Mouse (Mus musculus) CH12.LX (cell line): Measurements from ENCODE around the gene Gm49380. TPM values are rescaled to one million over a fixed set of nuclear protein-coding genes. Genes with fewer than 3 reads are reported as not detected.

Experiments
- DNase-seq: peaks from one replicate; pipeline ENCODE4 v3.0.0-alpha.2; 2013; ENCODE audit errors: extremely low read depth
- H3K27ac ChIP-seq: 2 replicates; pipeline ENCODE4 v1.5.1; 2012; ENCODE audit warnings: low read depth, mild to moderate bottlenecking, control low read depth, moderate library complexity; ENCODE audit not compliant: insufficient read depth
- H3K27me3 ChIP-seq: replicated peaks from 2 replicates; pipeline ENCODE3; 2012; ENCODE audit warnings: inconsistent platforms
- H3K36me3 ChIP-seq, 2 experiments: replicated peaks in 1 of 2; 2 replicates each; pipeline versions ENCODE3 to v1.6.1; 2012; ENCODE audit warnings: inconsistent platforms in 1 of 2, low read length in 1 of 2, mild to moderate bottlenecking in 1 of 2, mixed read lengths in 1 of 2, moderate library complexity in 1 of 2; ENCODE audit not compliant: control insufficient read depth in 1 of 2, insufficient read depth in 1 of 2
- H3K4me1 ChIP-seq, 2 experiments: 2 replicates each; pipeline ENCODE4 v1.6.1; 2012; ENCODE audit warnings: inconsistent platforms in 1 of 2, moderate library complexity in 1 of 2; ENCODE audit not compliant: insufficient read depth in 2 of 2, control insufficient read depth in 1 of 2
- H3K4me2 ChIP-seq: 2 replicates; pipeline ENCODE4 v1.6.1; 2012; ENCODE audit warnings: low read depth, mild to moderate bottlenecking, control low read depth; ENCODE audit not compliant: poor library complexity, insufficient read depth, severe bottlenecking
- H3K4me3 ChIP-seq, 3 experiments: fragments of 150-350 bp in 1 of 3; sonication (generic) in 1 of 3; replicated peaks in 1 of 3; 2 replicates each; pipeline versions ENCODE3 to v1.5.1; 2011 to 2012; ENCODE audit warnings: low read depth in 2 of 3, low read length in 2 of 3, mild to moderate bottlenecking in 2 of 3, moderate library complexity in 2 of 3, control low read depth in 1 of 3, improper control_type of control experiment in 1 of 3, inconsistent platforms in 1 of 3, mixed read lengths in 1 of 3; ENCODE audit not compliant: poor library complexity in 1 of 3
- H3K79me2 ChIP-seq: replicated peaks from 2 replicates; pipeline ENCODE4 v1.6.1; 2012; ENCODE audit warnings: mild to moderate bottlenecking, moderate library complexity; ENCODE audit not compliant: control insufficient read depth, poor library complexity, insufficient read depth, severe bottlenecking; ENCODE audit errors: extremely low read depth
- H3K9ac ChIP-seq: 2 replicates; pipeline ENCODE4 v1.6.1; 2012; ENCODE audit warnings: low read depth, mild to moderate bottlenecking, control low read depth, moderate library complexity; ENCODE audit not compliant: insufficient read depth
- H3K9me3 ChIP-seq: replicated peaks from 2 replicates; pipeline ENCODE3; 2012; ENCODE audit warnings: low read length, inconsistent platforms, mixed read lengths
- BHLHE40 ChIP-seq: IDR thresholded peaks from 2 replicates; pipeline ENCODE4 v1.6.1; 2011; ENCODE audit warnings: mild to moderate bottlenecking, low read depth, low read length, improper control_type of control experiment
- CHD1 ChIP-seq: IDR thresholded peaks from 2 replicates; pipeline ENCODE4 v1.6.1; 2012; ENCODE audit warnings: low read depth, low read length, improper control_type of control experiment, inconsistent platforms
- CHD2 ChIP-seq: IDR thresholded peaks from 2 replicates; pipeline ENCODE4 v1.6.1; 2011; ENCODE audit warnings: low read length, improper control_type of control experiment
- CTCF ChIP-seq, 2 experiments: IDR thresholded peaks in 1 of 2; conservative IDR thresholded peaks in 1 of 2; 2 replicates each; pipeline ENCODE4 v1.5.1; 2011 to 2012; ENCODE audit warnings: low read depth in 2 of 2, low read length in 2 of 2, improper control_type of control experiment in 1 of 2, inconsistent platforms in 1 of 2, mild to moderate bottlenecking in 1 of 2, moderate library complexity in 1 of 2
- E2F4 ChIP-seq: IDR thresholded peaks from 2 replicates; pipeline ENCODE4 v1.6.1; 2011; ENCODE audit warnings: low read depth, low read length, improper control_type of control experiment; ENCODE audit not compliant: insufficient replicate concordance
- ELF1 ChIP-seq: IDR thresholded peaks from 2 replicates; pipeline ENCODE4 v1.6.1; 2014; ENCODE audit warnings: low read depth, mild to moderate bottlenecking, inconsistent platforms, low read length, improper control_type of control experiment
- GABPA ChIP-seq: IDR thresholded peaks from 2 replicates; pipeline ENCODE4 v1.6.1; 2012; ENCODE audit warnings: low read depth, low read length, improper control_type of control experiment, inconsistent platforms; ENCODE audit not compliant: insufficient replicate concordance
- JUN ChIP-seq: IDR thresholded peaks from 2 replicates; pipeline ENCODE4 v1.6.1; 2011; ENCODE audit warnings: low read depth, mild to moderate bottlenecking, low read length, improper control_type of control experiment, moderate library complexity; ENCODE audit not compliant: insufficient read depth
- JUND ChIP-seq: conservative IDR thresholded peaks from 2 replicates; pipeline ENCODE4 v1.6.1; 2011; ENCODE audit warnings: low read depth, low read length, improper control_type of control experiment
- KAT2A ChIP-seq: IDR thresholded peaks from 2 replicates; pipeline ENCODE4 v1.6.1; 2012; ENCODE audit warnings: low read length, improper control_type of control experiment, inconsistent platforms; ENCODE audit not compliant: insufficient replicate concordance
- MAFK ChIP-seq: IDR thresholded peaks from 2 replicates; pipeline ENCODE4 v1.6.1; 2011; ENCODE audit warnings: low read length, improper control_type of control experiment; ENCODE audit not compliant: insufficient replicate concordance
- MAZ ChIP-seq: IDR thresholded peaks from 2 replicates; pipeline ENCODE4 v1.6.1; 2012; ENCODE audit warnings: low read depth, mild to moderate bottlenecking, inconsistent platforms, low read length, improper control_type of control experiment, moderate library complexity
- MYC ChIP-seq: IDR thresholded peaks from 2 replicates; pipeline ENCODE4 v1.6.1; 2011; ENCODE audit warnings: low read depth, mild to moderate bottlenecking, improper control_type of control experiment, low read length
- NELFE ChIP-seq: IDR thresholded peaks from 2 replicates; pipeline ENCODE4 v1.6.1; 2011; ENCODE audit warnings: low read depth, low read length, improper control_type of control experiment
- POLR2AphosphoS2 ChIP-seq: IDR thresholded peaks from 2 replicates; pipeline ENCODE4 v1.6.1; 2011; ENCODE audit warnings: low read depth, low read length, improper control_type of control experiment
- RAD21 ChIP-seq: IDR thresholded peaks from 2 replicates; pipeline ENCODE4 v1.6.1; 2011; ENCODE audit warnings: low read depth, mild to moderate bottlenecking, low read length, improper control_type of control experiment, moderate library complexity
- SIN3A ChIP-seq: IDR thresholded peaks from 2 replicates; pipeline ENCODE4 v1.6.1; 2012; ENCODE audit warnings: low read length, improper control_type of control experiment, inconsistent platforms
- SMC3 ChIP-seq: IDR thresholded peaks from 2 replicates; pipeline ENCODE4 v1.6.1; 2011; ENCODE audit warnings: low read depth, low read length, improper control_type of control experiment
- TCF12 ChIP-seq: IDR thresholded peaks from 2 replicates; pipeline ENCODE4 v1.6.1; 2014; ENCODE audit warnings: low read depth, mild to moderate bottlenecking, inconsistent platforms, low read length, improper control_type of control experiment
- UBTF ChIP-seq: IDR thresholded peaks from 2 replicates; pipeline ENCODE4 v1.6.1; 2012; ENCODE audit warnings: low read depth, mild to moderate bottlenecking, inconsistent platforms, low read length, improper control_type of control experiment, moderate library complexity
- USF2 ChIP-seq: conservative IDR thresholded peaks from 2 replicates; pipeline ENCODE4 v1.6.1; 2011; ENCODE audit warnings: low read depth, low read length, improper control_type of control experiment
- ZC3H11A ChIP-seq: IDR thresholded peaks from 2 replicates; pipeline ENCODE4 v1.6.1; 2012; ENCODE audit warnings: low read depth, mild to moderate bottlenecking, inconsistent platforms, low read length, improper control_type of control experiment
- ZKSCAN1 ChIP-seq: IDR thresholded peaks from 2 replicates; pipeline ENCODE4 v1.6.1; 2012; ENCODE audit warnings: low read depth, inconsistent platforms, low read length, improper control_type of control experiment, borderline replicate concordance
- ZMIZ1 ChIP-seq: IDR thresholded peaks from 2 replicates; pipeline ENCODE4 v1.6.1; 2012; ENCODE audit warnings: low read depth, mild to moderate bottlenecking, inconsistent platforms, low read length, improper control_type of control experiment
- ZNF384 ChIP-seq: IDR thresholded peaks from 2 replicates; pipeline ENCODE4 v1.6.1; 2012; ENCODE audit warnings: low read depth, low read length, improper control_type of control experiment, inconsistent platforms
- dilution Hi-C: fragments of 300-500 bp; cut with MboI; formaldehyde crosslinking; loops from 2 replicates; pipeline ENCODE4 v1.14.3; 2020; ENCODE audit warnings: low sequenced_read_pairs; ENCODE audit not compliant: extremely low pct_unique_long_range_greater_than_20kb, extremely low pct_ligation_motif_present
- in situ Hi-C: fragments of 300-500 bp; cut with MboI; formaldehyde crosslinking; loops from 3 replicates; pipeline ENCODE4 v1.14.3; 2019; ENCODE audit warnings: low sequenced_read_pairs, low pct_ligation_motif_present, low pct_unique_long_range_greater_than_20kb, mixed read lengths
- polyA plus RNA-seq: library from polyadenylated mRNA; unstranded; fragments of >175 nt; gene quantifications from 2 replicates; pipeline ENCODE4 v1.2.1, GENCODE M21; 2012; ENCODE audit warnings: low read depth; ENCODE audit not compliant: insufficient read length
- total RNA-seq, 2 experiments: library from RNA; depleted of rRNA; stranded (reverse); fragments of 300-350 nt in 1 of 2; fragments of >200 nt in 1 of 2; gene quantifications; 2 replicates each; pipeline ENCODE4 v1.2.3; 2012 to 2014

Gm49380 gene
- total and polyA plus RNA-seq, 3 experiments: not detected

DNA sequence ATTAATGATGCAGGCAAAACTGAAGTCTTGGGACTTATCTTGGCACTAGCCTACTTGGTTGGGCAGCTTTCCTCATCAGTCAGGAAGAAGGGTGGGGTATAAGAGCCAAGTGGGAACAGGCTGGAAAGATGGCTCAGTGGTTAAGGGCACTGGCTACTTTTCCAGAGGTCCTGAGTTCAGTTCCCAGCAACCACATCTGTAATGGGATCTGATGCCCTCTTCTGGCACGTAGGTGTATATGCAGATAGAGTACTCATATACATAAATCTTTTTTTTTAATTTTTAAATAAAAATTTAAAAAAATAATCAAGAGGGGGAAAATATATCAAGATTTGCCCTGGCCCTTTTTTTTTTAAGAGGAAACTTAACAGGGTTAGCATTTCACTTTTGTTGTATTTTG, 48.1 kb downstream of the Gm49380 start:
- dilution Hi-C loops (no loop called here), in situ Hi-C loops (no loop called here)

DNA sequence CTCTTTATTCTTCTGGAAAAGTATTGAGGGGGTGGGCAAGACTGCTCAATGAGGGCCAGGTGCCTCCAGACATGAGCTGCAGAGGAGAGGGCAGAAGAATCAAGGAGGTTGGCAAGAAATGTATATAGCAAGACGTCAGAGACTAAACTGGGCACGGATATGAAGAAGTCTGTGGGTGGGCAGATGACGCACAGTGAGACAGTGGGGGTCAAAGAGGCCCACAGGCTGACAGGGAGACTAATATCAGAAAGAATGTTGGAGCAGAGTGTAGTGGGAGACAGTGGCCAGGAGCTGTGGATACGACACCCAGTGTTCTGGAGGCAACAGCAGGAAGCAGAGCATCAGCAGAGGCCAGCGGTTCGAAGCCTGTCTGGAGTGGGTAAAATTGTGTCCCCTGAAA, 54.7 kb downstream of the Gm49380 start:
- H3K9me3 ChIP-seq: peaks cover 6% of the 10 kb centered on the region
- H3K4me2 ChIP-seq: no peak overlapping the region
- TF ChIP-seq ZKSCAN1 (no peak), RAD21 (no peak), MAZ (no peak), BHLHE40 (no peak), CHD1 (no peak), USF2 (no peak), E2F4 (no peak), JUN (no peak), ELF1 (no peak), JUND (no peak), ZMIZ1 (no peak), TCF12 (no peak), MYC (no peak), MAFK (no peak)
- H3K9ac ChIP-seq: no peak overlapping the region
- no peaks in the 10 kb centered on the region for H3K79me2 ChIP-seq
- dilution Hi-C loops (no loop called here), in situ Hi-C loops (no loop called here)
- DNase-seq: no peak
- no peak overlapping the region for H3K4me3 ChIP-seq
- no peaks in the 10 kb centered on the region for H3K4me1 ChIP-seq
- no peaks in the 10 kb centered on the region for H3K36me3 ChIP-seq
- peaks cover 79% of the 10 kb centered on the region for H3K27me3 ChIP-seq
- no peak overlapping the region for H3K27ac ChIP-seq

More for the DNA sequence above, 48.1 kb downstream of the Gm49380 start:
- Histone ChIP-seq H3K36me3 (no peaks in the 10 kb centered on the region), H3K9me3 (no peaks in the 10 kb centered on the region), H3K4me1 (peaks cover 6 to 9% of the 10 kb centered on the region in 2 experiments), H3K79me2 (no peaks in the 10 kb centered on the region), H3K27me3 (peaks cover 71% of the 10 kb centered on the region), H3K9ac (no peak overlapping the region), H3K4me2 (no peak overlapping the region), H3K4me3 (no peak overlapping the region), H3K27ac (no peak overlapping the region)
- no peak for DNase-seq
- no peak for TF ChIP-seq JUN
- TF ChIP-seq CTCF (conservative IDR thresholded peaks at IDR 0.05 in 1 of 2, IDR thresholded peaks at IDR 0.05 in 1 of 2; ENCODE audit: low read depth in 2 of 2, low read length in 2 of 2): peak in 1 of 2 experiments; percentile 18; a peak in 1 of 4 replicates

DNA sequence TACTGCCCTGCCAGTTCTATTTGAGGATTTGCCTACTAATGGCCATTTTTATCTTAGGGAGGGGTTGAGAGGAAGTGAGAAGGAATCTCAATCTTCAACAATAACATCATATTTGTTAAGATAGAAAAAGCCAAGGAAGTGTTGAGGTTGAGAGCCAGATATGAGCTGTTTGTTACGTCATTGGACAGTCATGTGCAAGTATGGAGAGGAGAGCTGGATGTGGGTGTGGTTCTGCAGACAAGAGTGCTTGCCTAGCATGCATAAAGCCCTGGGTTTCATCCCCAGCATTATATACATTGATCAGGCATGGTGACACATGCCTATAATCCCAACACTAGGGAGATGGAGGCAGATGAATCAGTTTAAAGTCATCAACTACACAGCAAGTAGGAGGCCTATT, 59.4 kb downstream of the Gm49380 start:
- Histone ChIP-seq H3K9me3 (peaks cover 6% of the 10 kb centered on the region), H3K4me1 (no peaks in the 10 kb centered on the region), H3K27me3 (peaks cover 71% of the 10 kb centered on the region), H3K79me2 (no peaks in the 10 kb centered on the region), H3K4me3 (no peak overlapping the region), H3K9ac (no peak overlapping the region), H3K27ac (no peak overlapping the region), H3K4me2 (no peak overlapping the region), H3K36me3 (no peaks in the 10 kb centered on the region)
- DNase-seq: no peak
- in situ Hi-C loops (no loop called here), dilution Hi-C loops (no loop called here)
- TF ChIP-seq POLR2AphosphoS2: no peak
- no peak for TF ChIP-seq MAFK
- TF ChIP-seq KAT2A: no peak
- TF ChIP-seq ZNF384: no peak
- TF ChIP-seq JUND: no peak
- TF ChIP-seq GABPA: no peak
- TF ChIP-seq ZMIZ1: no peak
- TF ChIP-seq UBTF: no peak
- TF ChIP-seq ZC3H11A: no peak
- TF ChIP-seq BHLHE40: no peak
- no peak for TF ChIP-seq SIN3A
- no peak for TF ChIP-seq RAD21
- no peak for TF ChIP-seq ZKSCAN1
- no peak for TF ChIP-seq TCF12
- no peak for TF ChIP-seq USF2
- TF ChIP-seq NELFE: no peak
- no peak for TF ChIP-seq CHD2
- no peak for TF ChIP-seq ELF1
- TF ChIP-seq MYC: no peak
- no peak for TF ChIP-seq SMC3
